Mouse (Mus musculus) C2C12 (cell line): ENCODE results near the gene Egln3. TPM values are rescaled to one million over a fixed set of nuclear protein-coding genes. Genes with fewer than 3 reads are reported as not detected.

ENCODE experiments used
- H3K27me3 ChIP-seq: one replicate; pipeline ENCODE4 v1.6.1; 2011; ENCODE audit not compliant: control insufficient read depth, insufficient read depth, insufficient read length
- H3K36me3 ChIP-seq: one replicate; pipeline ENCODE4 v1.6.1; 2011; ENCODE audit not compliant: control insufficient read depth, insufficient read depth
- H3K4me3 ChIP-seq: one replicate; pipeline ENCODE4 v1.5.1; 2011; ENCODE audit warnings: mild to moderate bottlenecking, control low read depth; ENCODE audit not compliant: poor library complexity, insufficient read depth, severe bottlenecking
- H3K79me2 ChIP-seq: one replicate; pipeline ENCODE4 v1.6.1; 2011; ENCODE audit not compliant: control insufficient read depth, insufficient read depth
- H3K79me3 ChIP-seq: one replicate; pipeline ENCODE4 v1.6.1; 2011; ENCODE audit warnings: low read depth, control low read depth
- H3ac ChIP-seq: one replicate; pipeline ENCODE3; 2011; ENCODE audit warnings: low read depth; ENCODE audit not compliant: control insufficient read depth, insufficient read length
- CEBPB ChIP-seq: IDR thresholded peaks from one replicate; pipeline ENCODE4 v1.6.1; 2011; ENCODE audit warnings: low read depth, mild to moderate bottlenecking, control low read depth, moderate library complexity
- CTCF ChIP-seq: IDR thresholded peaks from one replicate; pipeline ENCODE4 v1.5.1; 2011; ENCODE audit not compliant: control insufficient read depth, insufficient read depth, insufficient read length
- FOSL1 ChIP-seq: IDR thresholded peaks from one replicate; pipeline ENCODE4 v1.8.0; 2011; ENCODE audit warnings: mild to moderate bottlenecking, low read length; ENCODE audit not compliant: poor library complexity, insufficient read depth, severe bottlenecking
- MAX ChIP-seq: IDR thresholded peaks from one replicate; pipeline ENCODE4 v1.6.1; 2011; ENCODE audit warnings: mild to moderate bottlenecking, control low read depth
- MYOD1 ChIP-seq: IDR thresholded peaks from one replicate; pipeline ENCODE4 v1.6.1; 2011; ENCODE audit warnings: low read depth; ENCODE audit not compliant: control insufficient read depth, insufficient read length
- MYOG ChIP-seq: IDR thresholded peaks from one replicate; pipeline ENCODE4 v1.6.1; 2011; ENCODE audit not compliant: control insufficient read depth, insufficient read length; ENCODE audit errors: extremely low read depth
- USF1 ChIP-seq: IDR thresholded peaks from one replicate; pipeline ENCODE4 v1.6.1; 2011; ENCODE audit warnings: low read depth, mild to moderate bottlenecking, control low read depth, moderate library complexity
- polyA plus RNA-seq: library from polyadenylated mRNA; unstranded; fragments of >200 nt; fragmentation: generic; extraction: Trizol; gene quantifications from one replicate; pipeline ENCODE4 v1.2.1, GENCODE M21; 2012; ENCODE audit warnings: missing spikeins

Gene Egln3
- polyA plus RNA-seq, 1 experiment, result 46.5 TPM

DNA sequence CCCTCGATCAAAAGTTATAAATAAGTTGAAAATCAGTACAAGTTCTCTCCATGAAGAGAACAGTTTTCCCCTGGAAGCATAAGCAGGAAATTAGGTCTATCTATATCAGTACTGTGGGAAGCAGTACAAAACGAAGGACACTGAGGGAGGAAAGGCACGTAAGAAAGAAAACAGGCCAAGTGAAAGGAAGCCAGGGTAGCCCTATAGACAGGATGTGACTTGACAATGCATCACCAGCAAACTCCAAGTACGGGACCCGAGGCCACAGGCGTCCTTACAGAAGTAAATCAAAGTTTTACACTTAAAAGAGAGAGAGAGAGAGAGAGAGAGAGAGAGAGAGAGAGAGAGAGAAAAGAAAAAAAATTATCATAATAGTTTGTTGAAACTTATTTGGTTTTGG is 2.8 kb downstream of the Egln3 start:
- Histone ChIP-seq H3K79me3 (peaks cover 43% of the 10 kb centered on the region), H3ac (no peak overlapping the region), H3K36me3 (no peaks in the 10 kb centered on the region), H3K4me3 (no peak overlapping the region), H3K27me3 (no peaks in the 10 kb centered on the region), H3K79me2 (peaks cover 75% of the 10 kb centered on the region)
- TF ChIP-seq CEBPB, result no peak
- no peak for TF ChIP-seq MYOG
- no peak for TF ChIP-seq CTCF
- TF ChIP-seq MAX, result no peak

DNA sequence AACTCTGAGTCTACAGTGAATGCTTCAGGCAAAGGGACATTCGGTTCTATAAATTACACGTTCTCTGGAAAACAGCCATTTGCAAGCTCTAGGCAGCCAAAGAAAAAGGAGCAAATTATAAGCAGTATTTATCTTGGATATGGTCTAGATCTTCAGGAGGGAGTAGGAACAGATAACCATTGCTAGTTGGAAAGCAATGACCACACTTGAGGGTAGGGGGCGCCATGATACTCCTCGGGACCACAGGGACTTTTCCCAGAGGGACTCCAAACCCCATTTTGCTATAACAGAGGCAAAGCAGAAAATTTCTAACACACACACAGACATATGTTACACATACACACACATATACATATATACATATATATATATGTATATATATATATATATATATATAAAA is 3.5 kb downstream of the Egln3 start:
- no peak overlapping the region for H3K4me3 ChIP-seq
- no peaks in the 10 kb centered on the region for H3K27me3 ChIP-seq

DNA sequence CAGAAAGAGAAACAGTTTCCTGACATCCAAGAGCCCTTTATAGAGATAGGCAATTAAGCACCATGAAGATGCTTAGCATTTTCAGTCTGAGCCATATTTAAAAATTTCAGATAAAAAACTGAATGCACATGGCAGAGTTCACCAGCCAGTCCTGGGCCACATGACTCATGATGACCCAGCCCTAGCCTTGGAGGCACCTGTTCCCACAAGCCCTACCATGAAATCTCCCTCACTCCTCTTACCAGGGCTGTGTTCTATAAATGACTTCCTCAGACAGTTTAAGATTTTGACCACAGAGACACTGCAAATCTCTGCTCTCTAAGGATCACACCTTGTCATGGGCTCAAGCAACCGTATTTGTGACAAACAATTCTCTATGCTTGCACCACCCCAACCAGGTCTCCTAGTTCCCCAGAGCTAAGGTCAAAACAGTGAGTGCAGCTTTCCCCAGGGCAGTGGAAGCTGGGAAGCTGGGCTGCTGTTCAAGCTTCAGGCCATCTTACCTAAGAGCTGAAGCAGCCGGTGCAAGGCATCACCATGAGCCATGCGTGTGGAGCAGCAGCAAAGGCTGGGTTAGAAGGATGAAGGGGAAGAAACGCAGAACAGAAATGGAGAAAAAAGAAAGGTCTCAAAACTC is 5.3 kb downstream of the Egln3 start:
- Histone ChIP-seq H3ac (no peak overlapping the region), H3K4me3 (no peak overlapping the region), H3K36me3 (no peaks in the 10 kb centered on the region), H3K27me3 (no peaks in the 10 kb centered on the region), H3K79me3 (peaks cover 61% of the 10 kb centered on the region), H3K79me2 (peaks cover 98% of the 10 kb centered on the region)
- TF ChIP-seq FOSL1, result peak; percentile 42
- TF ChIP-seq CTCF, result no peak
- TF ChIP-seq CEBPB, result no peak
- TF ChIP-seq USF1, result peak; percentile 71
- no peak for TF ChIP-seq MYOG
- peak; percentile 94 for TF ChIP-seq MYOD1
- TF ChIP-seq MAX, result peak; percentile 52

More for the DNA sequence above, 3.5 kb downstream of the Egln3 start:
- TF ChIP-seq CEBPB (no peak), CTCF (peak; percentile 46), MAX (no peak), MYOG (no peak), MYOD1 (no peak), FOSL1 (no peak), USF1 (no peak)
- H3K79me3 ChIP-seq, result peaks cover 50% of the 10 kb centered on the region
- peaks cover 82% of the 10 kb centered on the region for H3K79me2 ChIP-seq
- H3K36me3 ChIP-seq, result no peaks in the 10 kb centered on the region
- no peak overlapping the region for H3ac ChIP-seq

DNA sequence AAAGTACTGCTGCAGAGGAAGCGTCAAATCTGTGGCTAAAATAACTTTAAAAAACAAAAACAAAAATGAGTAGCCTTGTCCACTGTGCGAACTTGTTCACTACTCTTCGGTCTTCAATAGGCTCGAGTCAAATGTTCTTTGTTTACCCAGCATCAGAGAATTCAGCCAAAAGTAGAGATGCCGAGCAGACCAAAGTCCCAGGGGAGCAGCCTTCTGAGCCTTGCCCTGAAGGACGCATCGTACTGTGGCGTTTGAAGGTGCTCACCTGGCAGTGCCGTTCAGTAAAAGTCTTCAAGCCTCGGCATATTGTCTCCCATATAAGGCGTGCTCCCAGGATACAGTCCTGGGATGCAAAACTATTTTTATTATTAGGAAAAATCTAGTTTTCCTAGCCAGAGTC is 5.8 kb downstream of the Egln3 start:
- TF ChIP-seq MAX (no peak), CTCF (no peak), MYOG (no peak), USF1 (no peak), CEBPB (no peak), FOSL1 (no peak), MYOD1 (no peak)
- Histone ChIP-seq H3K79me2 (peaks cover 98% of the 10 kb centered on the region), H3ac (no peak overlapping the region), H3K79me3 (peaks cover 62% of the 10 kb centered on the region), H3K4me3 (no peak overlapping the region), H3K36me3 (no peaks in the 10 kb centered on the region), H3K27me3 (no peaks in the 10 kb centered on the region)

DNA sequence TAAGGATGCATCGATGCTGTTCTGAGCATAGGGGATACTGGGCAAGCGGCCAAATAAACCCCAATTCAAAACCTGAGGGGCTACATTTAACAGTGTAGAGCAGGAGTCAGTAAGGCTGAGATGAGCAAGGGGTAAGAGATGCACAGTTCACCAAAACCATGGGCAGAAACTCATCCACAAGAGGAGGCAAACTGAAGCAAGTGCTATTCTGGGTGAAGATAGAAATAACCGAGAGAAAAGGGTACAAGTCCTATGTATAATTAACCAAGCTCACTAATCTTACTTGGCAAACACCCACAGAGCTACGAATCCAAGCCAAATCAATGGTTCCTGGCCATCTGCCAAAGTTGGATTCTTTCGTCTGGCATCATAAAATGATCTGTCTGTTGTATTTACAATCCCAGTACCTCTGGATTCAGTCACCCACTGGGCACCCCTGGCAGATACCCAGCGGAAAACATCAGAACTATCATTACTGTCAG is 6.3 kb downstream of the Egln3 start:
- Histone ChIP-seq H3K79me2 (peaks cover 98% of the 10 kb centered on the region), H3K79me3 (peaks cover 57% of the 10 kb centered on the region), H3K27me3 (no peaks in the 10 kb centered on the region), H3K4me3 (no peak overlapping the region), H3K36me3 (no peaks in the 10 kb centered on the region), H3ac (no peak overlapping the region)
- TF ChIP-seq MYOG, result no peak
- TF ChIP-seq MAX, result no peak
- no peak for TF ChIP-seq CEBPB
- no peak for TF ChIP-seq CTCF
- no peak for TF ChIP-seq MYOD1

DNA sequence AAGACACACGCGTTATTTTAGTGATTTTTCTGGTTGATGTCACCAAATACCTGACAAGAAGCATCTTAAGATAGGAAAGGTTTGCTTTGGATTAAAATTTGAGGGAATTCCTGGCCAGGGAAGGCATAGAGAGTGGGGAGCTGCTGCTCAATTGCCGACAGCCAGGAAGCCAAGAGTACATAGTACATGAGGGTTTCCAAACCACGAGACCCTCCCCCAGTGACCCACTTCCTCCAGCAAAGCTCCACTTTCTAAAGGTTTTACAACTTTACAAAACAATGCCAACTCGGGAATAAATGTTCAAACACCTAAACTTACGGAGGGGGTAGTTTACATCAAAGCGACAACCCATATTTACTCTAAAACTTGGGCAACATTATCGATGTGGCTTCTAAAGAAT is 6.8 kb downstream of the Egln3 start:
- H3K4me3 ChIP-seq, result no peak overlapping the region
- H3K79me2 ChIP-seq, result peaks cover 93% of the 10 kb centered on the region
- H3K79me3 ChIP-seq, result peaks cover 55% of the 10 kb centered on the region
- H3ac ChIP-seq, result no peak overlapping the region
- no peaks in the 10 kb centered on the region for H3K27me3 ChIP-seq
- no peaks in the 10 kb centered on the region for H3K36me3 ChIP-seq
- TF ChIP-seq MYOG (no peak), FOSL1 (no peak), MAX (no peak), USF1 (no peak), CTCF (no peak), CEBPB (no peak), MYOD1 (no peak)
